ENCODE assay signal across 22 mouse cellular contexts in the genomic region with DNA sequence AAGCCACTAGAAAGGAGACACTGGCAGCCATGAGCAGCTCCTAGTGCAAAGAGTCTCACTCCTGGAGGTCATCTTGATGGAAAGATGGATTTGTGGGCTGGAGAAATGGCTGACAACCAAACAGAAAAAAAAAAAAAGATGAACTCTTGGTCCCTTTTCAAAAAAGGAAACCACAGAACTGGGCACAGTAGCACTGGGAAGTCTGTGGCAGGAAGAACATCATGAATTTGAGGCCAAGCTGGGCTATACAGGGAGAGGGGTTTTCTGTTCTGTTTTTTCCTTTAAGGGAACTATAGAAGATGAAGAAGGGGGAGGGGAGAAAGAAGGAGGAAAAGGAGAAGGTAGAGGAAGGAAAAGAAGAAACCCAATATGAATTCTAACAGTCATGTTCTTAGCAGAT. TPM values are rescaled to one million over a fixed set of nuclear protein-coding genes. Genes with fewer than 3 reads are reported as not detected.
A peak's percentile ranks its signal among the peaks of the same experiment; 100 is the strongest.
DNase-seq lines count a peak whose midpoint lies in the region; ATAC-seq and TF ChIP-seq lines count a peak whose summit lies in the region.
"Had no signal": no experiment of that assay in that cellular context is flagged by ENCODE, and none has a peak within 500 bp of the region (broad histone marks: within the 10 kb centered on the region; RNA-seq: fewer than 3 reads in every experiment).

No protein-coding gene starts in this region.

- H3K4me2 ChIP-seq in midbrain, embryonic 11.5 days, result no peak overlapping the region
- H3K4me2 ChIP-seq: forebrain, embryonic 13.5 days; heart, embryonic 12.5 days; hindbrain, embryonic 14.5 days; limb, embryonic 12.5 days; midbrain, embryonic 13.5 days had no signal

- TF ChIP-seq CTCF in heart, adult 2 months (IDR thresholded peaks at IDR 0.05), result no peak

- no peaks in the 10 kb centered on the region for H3K27me3 ChIP-seq in heart, adult 2 months (ENCODE audit: control insufficient read depth, insufficient read depth, low read length)
- peaks cover 38% of the 10 kb centered on the region for H3K27me3 ChIP-seq in midbrain, embryonic 11.5 days (ENCODE audit: control insufficient read depth, insufficient read depth, low read length)

- no peaks in the 10 kb centered on the region for H3K36me3 ChIP-seq in heart, adult 2 months (ENCODE audit: control insufficient read depth, insufficient read depth, low read length)
- H3K36me3 ChIP-seq in midbrain, embryonic 11.5 days (ENCODE audit: control insufficient read depth, insufficient read depth, low read length), result no peaks in the 10 kb centered on the region
- H3K36me3 ChIP-seq: heart, embryonic 12.5 days; limb, embryonic 12.5 days; midbrain, embryonic 13.5 days had no signal

- TF ChIP-seq EP300 in heart, adult 2 months (IDR thresholded peaks at IDR 0.05; ENCODE audit: insufficient read depth, low read depth, low read length), result no peak

- peaks cover 4% of the 10 kb centered on the region for H3K4me1 ChIP-seq in heart, adult 2 months (ENCODE audit: control insufficient read depth, insufficient read depth, low read length)
- peaks cover 17% of the 10 kb centered on the region for H3K4me1 ChIP-seq in midbrain, embryonic 11.5 days (ENCODE audit: control insufficient read depth, insufficient read depth, low read length)

- ATAC-seq in common myeloid progenitor, adult 5-6 weeks (replicated peaks; ENCODE audit: low read depth, poor library complexity, severe bottlenecking), result peak; percentile 48
- ATAC-seq in megakaryocyte, adult 5-6 weeks (ENCODE audit: poor library complexity, severe bottlenecking), result peak; percentile 31
- no peak for ATAC-seq in midbrain, embryonic 11.5 days (ENCODE audit: low FRiP score)
- ATAC-seq: forebrain, embryonic 13.5 days; intestine, postnatal 0 days; midbrain, embryonic 13.5 days had no signal

- no peak for TF ChIP-seq POLR2A in heart, adult 2 months (IDR thresholded peaks at IDR 0.05; ENCODE audit: insufficient read depth, low read depth, low read length)

- no peaks in the 10 kb centered on the region for H3K79me2 ChIP-seq in heart, adult 2 months (replicated peaks; ENCODE audit: control insufficient read depth, insufficient read depth, low read length)

- no peak overlapping the region for H3K27ac ChIP-seq in heart, adult 2 months
- H3K27ac ChIP-seq in midbrain, embryonic 11.5 days (ENCODE audit: low read depth, low read length), result no peak overlapping the region
- H3K27ac ChIP-seq: forebrain, embryonic 13.5 days; hindbrain, embryonic 14.5 days; limb, embryonic 12.5 days; liver, embryonic 14.5 days; midbrain, embryonic 13.5 days had no signal

- no peaks in the 10 kb centered on the region for H3K9me3 ChIP-seq in midbrain, embryonic 11.5 days (ENCODE audit: control insufficient read depth, low read length)
- H3K9me3 ChIP-seq: forebrain, embryonic 13.5 days; heart, embryonic 12.5 days; limb, embryonic 12.5 days; midbrain, embryonic 13.5 days had no signal

- no peak overlapping the region for H3K4me3 ChIP-seq in heart, adult 2 months
- no peak overlapping the region for H3K4me3 ChIP-seq in midbrain, embryonic 11.5 days (ENCODE audit: low read depth, low read length)
- H3K4me3 ChIP-seq: forebrain, embryonic 13.5 days; heart, embryonic 12.5 days; limb, embryonic 12.5 days; midbrain, embryonic 13.5 days had no signal

- intact Hi-C loops in heart, adult 2 months (cut with DNase I), result no loop called here

- DNase-seq in heart, adult 11 months, result peak; percentile 91
- no peak for DNase-seq in heart, adult 2 months
- peak; percentile 36 for DNase-seq in 3T3-L1 (ENCODE audit: low read depth, low spot score)
- DNase-seq in right cerebral cortex, postnatal 14 days, result no peak
- no peak for DNase-seq in midbrain, embryonic 11.5 days (ENCODE audit: low spot score, missing footprints)
- DNase-seq in spleen, postnatal 14 days (ENCODE audit: low spot score in 2 of 2), result no peak
- DNase-seq: adrenal gland, postnatal 25 days; cerebellum, adult 2 months; cerebellum, postnatal 14 days; gastrocnemius, postnatal 14 days; heart, postnatal 4 days; kidney, postnatal 14 days; layer of hippocampus, adult 9-11 months had no signal

- no peak overlapping the region for H3K9ac ChIP-seq in heart, adult 2 months (ENCODE audit: low read depth, low read length)
- no peak overlapping the region for H3K9ac ChIP-seq in midbrain, embryonic 11.5 days (ENCODE audit: low read length)
- H3K9ac ChIP-seq: forebrain, embryonic 13.5 days; heart, embryonic 12.5 days; hindbrain, embryonic 14.5 days; limb, embryonic 12.5 days; liver, embryonic 14.5 days; midbrain, embryonic 13.5 days had no signal

RNA-seq across cellular contexts. Expression of gene Tifa, which starts 2.6 kb away (rescaled TPM):
- 1 to 10 TPM; 1.6 to 2.3 TPM for total RNA-seq in heart, adult 2 months (2021)
- polyA plus RNA-seq in heart, adult 2 months (2012; rRNA removed), result 1.3 and 2.0 TPM in 2 replicates
- total RNA-seq in common myeloid progenitor, adult 5-6 weeks (2017), result 34.5 and 46.9 TPM in 2 replicates
- 111 and 137 TPM in 2 replicates for total RNA-seq in megakaryocyte, adult 5-6 weeks (2015)
- total RNA-seq in megakaryocyte, adult 5-6 weeks (2017), result 111 and 121 TPM in 2 replicates
- polyA plus RNA-seq in midbrain, embryonic 11.5 days (2014; fragmentation: Nextera tagmentation; extraction: Ambion mirVana), result 3.7 and 4.3 TPM in 2 replicates

RNA-seq across cellular contexts. Expression of gene Alpk1, which starts 6.7 kb away (rescaled TPM):
- 1 to 10 TPM; 2.4 to 3.0 TPM for total RNA-seq in heart, adult 2 months (2021)
- polyA plus RNA-seq in heart, adult 2 months (2012; rRNA removed), result 1.4 and 2.4 TPM in 2 replicates
- 8.1 and 10.4 TPM in 2 replicates for total RNA-seq in common myeloid progenitor, adult 5-6 weeks (2017)
- 15.5 and 17.8 TPM in 2 replicates for total RNA-seq in megakaryocyte, adult 5-6 weeks (2015)
- total RNA-seq in megakaryocyte, adult 5-6 weeks (2017), result 28.7 and 35.1 TPM in 2 replicates
- polyA plus RNA-seq in midbrain, embryonic 11.5 days (2014; fragmentation: Nextera tagmentation; extraction: Ambion mirVana), result 0.70 and 0.72 TPM in 2 replicates

RNA-seq across cellular contexts. Expression of gene Ap1ar, which starts 50.3 kb away (rescaled TPM):
- 10 to 100 TPM; 17.6 to 18.2 TPM for total RNA-seq in heart, adult 2 months (2021)
- 12.0 and 17.7 TPM in 2 replicates for polyA plus RNA-seq in heart, adult 2 months (2012; rRNA removed)
- total RNA-seq in common myeloid progenitor, adult 5-6 weeks (2017), result 70.9 and 81.0 TPM in 2 replicates
- total RNA-seq in megakaryocyte, adult 5-6 weeks (2015), result 36.1 and 50.7 TPM in 2 replicates
- 41.5 and 43.3 TPM in 2 replicates for total RNA-seq in megakaryocyte, adult 5-6 weeks (2017)
- 70.9 and 73.9 TPM in 2 replicates for polyA plus RNA-seq in midbrain, embryonic 11.5 days (2014; fragmentation: Nextera tagmentation; extraction: Ambion mirVana)

Comparison
In these comparisons a context has a peak if more than half of its experiments do, and no peak if none do; other contexts are left out.
1. DNase-seq: peak in heart, adult 11 months (single experiment) and 3T3-L1 (single experiment); none in heart, adult 2 months (0 of 2), right cerebral cortex, postnatal 14 days (single experiment), midbrain, embryonic 11.5 days (single experiment) and spleen, postnatal 14 days (0 of 2).
2. RNA of gene Tifa, which starts 2.6 kb away (total RNA-seq): 111 to 137 TPM in megakaryocyte, adult 5-6 weeks and 34.5 to 46.9 TPM in common myeloid progenitor, adult 5-6 weeks; 1.6 to 2.3 TPM in heart, adult 2 months; every median in the first group is over 10 times any median in the second.